In the genomic region with DNA sequence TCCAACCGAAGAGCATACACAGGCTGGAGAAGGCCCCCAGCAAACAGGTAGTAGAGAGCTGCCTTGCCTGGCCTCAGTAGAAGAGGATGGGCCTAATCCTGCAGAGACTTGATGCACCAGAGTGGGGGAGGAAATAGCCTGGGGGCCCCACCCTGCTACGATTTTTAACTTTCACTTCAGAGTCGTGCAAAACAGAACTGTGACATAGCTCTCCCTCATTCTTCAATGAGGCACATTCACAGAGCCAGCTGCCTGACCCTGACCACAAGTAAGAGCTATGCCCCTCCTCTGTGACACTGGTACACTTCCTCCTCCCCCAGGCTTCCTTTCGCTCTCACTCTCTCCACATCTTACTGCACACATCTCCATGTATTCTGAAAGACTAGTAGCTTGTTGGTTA, we compare ENCODE assay signal across 12 mouse cellular contexts. TPM values are rescaled to one million over a fixed set of nuclear protein-coding genes. Genes with fewer than 3 reads are reported as not detected.
DNase-seq lines count a peak whose midpoint lies in the region; ATAC-seq and TF ChIP-seq lines count a peak whose summit lies in the region.
"Had no signal": no experiment of that assay in that cellular context is flagged by ENCODE, and none has a peak within 500 bp of the region (broad histone marks: within the 10 kb centered on the region; RNA-seq: fewer than 3 reads in every experiment).

No protein-coding gene starts in this region.

- peaks cover 50% of the 10 kb centered on the region for H3K4me1 ChIP-seq in heart, embryonic 11.5 days (ENCODE audit: control insufficient read depth, insufficient read depth, low read length)
- peaks cover 1% of the 10 kb centered on the region for H3K4me1 ChIP-seq in bone marrow, adult 2 months (ENCODE audit: control insufficient read depth, insufficient read depth, low read length)
- H3K4me1 ChIP-seq: neural tube, embryonic 12.5 days had no signal

- no peaks in the 10 kb centered on the region for H3K27me3 ChIP-seq in heart, embryonic 11.5 days (ENCODE audit: control insufficient read depth, insufficient read depth, low read length)
- H3K27me3 ChIP-seq: limb, embryonic 13.5 days; neural tube, embryonic 12.5 days had no signal

- ATAC-seq in heart, embryonic 11.5 days (replicated peaks; ENCODE audit: insufficient number of reproducible peaks, low FRiP score, low TSS enrichment) = no peak
- ATAC-seq: forebrain, embryonic 14.5 days had no signal

- H3K9ac ChIP-seq in heart, embryonic 11.5 days (ENCODE audit: low read depth, low read length) = no peak overlapping the region
- H3K9ac ChIP-seq: limb, embryonic 13.5 days; neural tube, embryonic 12.5 days had no signal

- H3K9me3 ChIP-seq in heart, embryonic 11.5 days (replicated peaks; ENCODE audit: control insufficient read depth, low read length) = peaks cover 3% of the 10 kb centered on the region; the same call in 1 of the 2 replicates
- H3K9me3 ChIP-seq: G1E; neural tube, embryonic 12.5 days had no signal

- TF ChIP-seq CTCF in bone marrow, adult 2 months (IDR thresholded peaks at IDR 0.05; ENCODE audit: control insufficient read depth, insufficient read depth, low read length) = no peak

- 0 out of 2 replicates have a peak, but pooled peaks cover 5% of the 10 kb centered on the region for H3K36me3 ChIP-seq in heart, embryonic 11.5 days (ENCODE audit: control insufficient read depth, insufficient read depth, low read length)
- H3K36me3 ChIP-seq: G1E; limb, embryonic 13.5 days; neural tube, embryonic 12.5 days had no signal

- DNase-seq in heart, adult 18-20 months = peak; percentile 49 to 69
- peak; percentile 56 for DNase-seq in lung, postnatal 25 days (ENCODE audit: low spot score)
- DNase-seq in thymus, adult 18-20 months = peak; percentile 67 to 79
- no peak for DNase-seq in cerebellum, adult 11 months
- no peak for DNase-seq in kidney, postnatal 25 days
- DNase-seq in retina, postnatal 1 day = no peak

- 62% methylated on average over 4 of the region's 4 CpGs for WGBS in heart, embryonic 11.5 days (ENCODE audit: insufficient replicate concordance)
- 5% methylated on average over 4 of the region's 4 CpGs for WGBS in bone marrow, adult 2 months

- TF ChIP-seq POLR2A in bone marrow, adult 2 months (IDR thresholded peaks at IDR 0.05; ENCODE audit: borderline replicate concordance, control insufficient read depth, low read depth, low read length) = no peak

- no peak overlapping the region for H3K4me3 ChIP-seq in heart, embryonic 11.5 days (ENCODE audit: low read depth, low read length)
- no peak overlapping the region for H3K4me3 ChIP-seq in bone marrow, adult 2 months (replicated peaks; ENCODE audit: control insufficient read depth, low read depth, low read length)
- H3K4me3 ChIP-seq: limb, embryonic 13.5 days; neural tube, embryonic 12.5 days had no signal

- H3K4me2 ChIP-seq in heart, embryonic 11.5 days = no peak overlapping the region
- H3K4me2 ChIP-seq: limb, embryonic 13.5 days; neural tube, embryonic 12.5 days had no signal

- no peak overlapping the region for H3K27ac ChIP-seq in heart, embryonic 11.5 days (ENCODE audit: low read depth, low read length)
- peak overlapping the region; percentile 6; the same call in 1 of the 2 replicates for H3K27ac ChIP-seq in bone marrow, adult 2 months (ENCODE audit: control insufficient read depth, insufficient read depth, low read depth, low read length, poor library complexity)
- H3K27ac ChIP-seq: limb, embryonic 13.5 days; neural tube, embryonic 12.5 days had no signal

RNA-seq across cellular contexts. Expression of a gene that starts 14.2 kb away (rescaled TPM):
- 100 to 1,000 TPM; 119 to 169 TPM for total RNA-seq in heart, adult 18-20 months (2021)
- 318 and 322 TPM in 2 replicates for polyA plus RNA-seq in heart, embryonic 11.5 days (2014; fragmentation: Nextera tagmentation; extraction: Ambion mirVana)
- 34.1 and 51.6 TPM in 2 replicates for polyA plus RNA-seq in bone marrow, adult 2 months (2011; ENCODE audit: insufficient read depth, insufficient read length, low replicate concordance, missing spikeins)
- polyA plus RNA-seq: G1E had no signal

Comparison
In these comparisons a context has a peak if more than half of its experiments do, and no peak if none do; other contexts are left out.
1. DNase-seq: peak in heart, adult 18-20 months (2 of 2), lung, postnatal 25 days (single experiment) and thymus, adult 18-20 months (2 of 2); none in cerebellum, adult 11 months (single experiment), kidney, postnatal 25 days (0 of 2) and retina, postnatal 1 day (single experiment).